Mouse (Mus musculus) layer of hippocampus, adult 11-12 months (tissue): ENCODE results near the gene Zc3hav1l.
A peak's percentile ranks its signal among the peaks of the same experiment; 100 is the strongest.

ENCODE experiments used
- DNase-seq: peaks from one replicate; pipeline ENCODE4 v3.0.0; 2022; ENCODE audit warnings: low spot score

The Zc3hav1l gene

DNA sequence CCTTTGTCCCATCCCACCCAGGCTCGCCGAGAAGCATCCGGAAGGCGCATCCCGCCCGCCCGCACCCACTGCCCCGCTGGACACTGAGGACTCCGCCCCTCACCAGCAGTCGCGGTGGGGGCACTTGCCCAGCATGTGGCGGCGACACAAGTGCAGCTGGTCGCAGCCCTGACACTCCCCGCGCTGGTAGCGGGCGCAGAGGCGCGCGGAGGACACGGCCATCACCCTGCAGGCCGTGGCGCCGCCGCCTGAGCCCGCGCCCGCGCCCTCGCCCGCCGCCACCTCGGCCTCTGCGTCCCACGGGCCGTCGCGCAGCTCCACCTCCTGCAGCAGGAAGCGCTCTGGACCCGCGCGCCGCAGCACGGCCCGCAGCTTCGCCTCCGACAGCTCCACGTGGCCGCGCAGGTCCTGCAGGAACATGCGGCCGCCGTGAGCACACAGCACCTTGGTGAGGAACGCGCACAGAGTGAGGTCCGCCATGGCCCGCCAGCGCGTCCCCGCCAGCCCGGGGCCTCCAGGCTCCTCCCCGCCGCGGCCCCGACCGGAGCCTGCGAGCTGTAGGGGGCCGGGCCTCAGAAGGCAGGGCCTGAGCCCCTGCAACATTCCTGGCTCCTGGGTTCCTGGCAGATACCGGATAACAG is at the start of gene Zc3hav1l:
Gene Zc3hav1l, minus strand, starts transcription at position 499 of the 641 bp plus-strand sequence.
- DNase-seq: peak; percentile 58

DNA sequence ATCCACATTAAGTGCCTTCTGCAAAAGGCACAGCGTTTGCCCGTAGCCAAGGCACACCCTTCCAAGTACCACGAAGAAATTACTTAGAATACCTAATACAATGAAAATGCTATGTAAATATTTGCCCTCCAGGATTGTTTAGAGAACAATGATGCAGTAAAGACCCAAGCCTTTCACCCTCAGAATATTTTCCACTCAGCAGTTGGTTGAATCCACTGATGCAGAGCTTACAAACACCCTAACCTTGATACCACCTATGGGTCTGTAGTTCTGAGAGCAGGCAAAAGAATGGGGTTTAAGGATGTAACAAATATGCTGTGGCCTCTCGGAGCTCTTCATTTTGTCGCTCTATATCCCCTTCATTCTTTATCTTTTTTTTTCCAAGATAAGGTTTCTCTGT is 48.8 kb upstream of the Zc3hav1l start:
- DNase-seq: no peak

DNA sequence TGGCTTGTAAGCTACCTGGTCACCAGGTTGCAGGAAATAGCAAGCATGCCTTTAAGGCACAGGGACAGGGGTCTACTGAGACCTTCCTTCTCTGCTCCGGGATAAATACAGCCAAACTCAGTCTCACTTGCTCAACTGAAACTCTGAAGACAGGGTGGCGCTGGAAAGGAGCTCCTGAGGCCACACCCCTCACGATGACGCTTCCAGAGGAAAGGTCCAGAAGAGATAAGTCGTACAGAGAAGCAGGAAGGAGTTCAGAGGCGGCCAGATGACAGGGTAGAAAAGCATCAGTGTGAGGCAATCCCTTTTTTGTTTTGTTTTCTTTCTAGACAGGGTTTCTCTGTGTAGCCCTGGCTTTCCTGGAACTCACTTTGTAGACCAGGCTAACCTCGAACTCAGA is 46.7 kb upstream of the Zc3hav1l start:
- DNase-seq: no peak

- no peak for DNase-seq
Measured at GRCm38 (mm10) chr6:38344006-38344670, 45.1 kb upstream of the Zc3hav1l start.

GRCm38 (mm10) chr6:38343581-38343980 is 44.5 kb upstream of the Zc3hav1l start:
- DNase-seq: no peak

GRCm38 (mm10) chr6:38342666-38342992 is 43.6 kb upstream of the Zc3hav1l start:
- no peak for DNase-seq

- no peak for DNase-seq
Measured at GRCm38 (mm10) chr6:38341751-38342665, 42.9 kb upstream of the Zc3hav1l start.

DNA sequence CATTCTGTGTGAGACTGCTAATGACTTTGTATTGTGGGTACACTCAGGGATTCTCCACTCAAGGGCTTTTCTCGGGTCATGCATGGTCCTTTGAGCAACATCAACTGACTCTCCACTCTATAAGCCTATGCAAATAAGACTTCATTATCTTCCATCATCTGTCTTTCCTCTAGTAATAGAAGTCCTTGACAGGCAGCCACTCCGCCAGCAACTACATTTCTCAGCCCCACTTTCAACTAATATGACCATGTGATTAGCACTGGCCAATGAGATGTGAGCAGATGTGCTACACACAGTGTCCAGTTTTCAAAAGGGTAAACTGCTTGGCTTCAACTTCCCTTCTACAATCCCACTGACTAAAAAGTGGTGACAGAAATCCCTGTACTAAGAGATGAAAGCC is 40.0 kb upstream of the Zc3hav1l start:
- DNase-seq: no peak

DNA sequence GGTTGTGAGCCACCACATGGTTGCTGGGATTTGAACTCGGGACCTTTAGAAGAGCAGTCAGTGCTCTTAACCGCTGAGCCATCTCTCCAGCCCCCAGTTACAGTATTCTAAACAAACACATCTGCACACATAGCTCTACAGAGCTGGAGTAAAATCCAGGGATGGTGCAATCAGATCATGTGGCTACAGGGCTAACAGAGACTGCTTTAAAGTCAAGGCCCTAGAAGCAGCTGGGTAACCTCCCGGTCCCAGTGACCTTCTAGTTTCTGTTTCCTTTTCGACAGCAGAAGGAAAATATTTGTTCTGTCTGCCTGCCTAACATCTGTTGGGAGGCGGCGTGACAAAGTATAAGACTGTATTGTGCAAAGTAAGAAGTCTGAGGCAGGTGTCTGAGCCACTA is 38.9 kb upstream of the Zc3hav1l start:
- DNase-seq: no peak

DNA sequence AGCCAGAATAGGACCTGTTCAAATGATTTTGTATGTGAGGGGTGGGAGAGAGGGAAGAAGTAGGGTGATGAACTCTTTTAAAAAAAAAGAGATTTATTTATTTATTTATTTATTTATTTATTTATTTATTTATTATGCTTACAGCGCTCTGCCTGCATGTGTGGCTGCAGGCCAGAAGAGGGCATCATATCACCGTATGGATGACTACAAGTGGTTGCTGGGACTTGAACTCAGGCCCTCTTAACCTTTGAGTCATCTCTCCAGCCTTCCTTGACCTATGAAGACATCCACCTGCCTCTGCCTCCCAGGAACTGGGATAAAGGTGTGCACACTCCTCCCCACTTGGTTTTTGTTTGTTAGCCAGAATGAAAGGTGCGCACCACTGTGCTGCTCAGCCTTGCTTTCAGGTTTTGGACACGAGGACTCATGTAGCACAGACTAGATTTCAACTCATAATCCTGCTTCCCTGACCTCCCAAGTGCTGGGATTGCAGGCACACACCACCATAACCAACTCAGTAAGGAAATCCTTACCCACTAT is 38.2 kb upstream of the Zc3hav1l start:
- DNase-seq: no peak

- DNase-seq: no peak
Measured at GRCm38 (mm10) chr6:38335264-38335663, 36.2 kb upstream of the Zc3hav1l start.

DNA sequence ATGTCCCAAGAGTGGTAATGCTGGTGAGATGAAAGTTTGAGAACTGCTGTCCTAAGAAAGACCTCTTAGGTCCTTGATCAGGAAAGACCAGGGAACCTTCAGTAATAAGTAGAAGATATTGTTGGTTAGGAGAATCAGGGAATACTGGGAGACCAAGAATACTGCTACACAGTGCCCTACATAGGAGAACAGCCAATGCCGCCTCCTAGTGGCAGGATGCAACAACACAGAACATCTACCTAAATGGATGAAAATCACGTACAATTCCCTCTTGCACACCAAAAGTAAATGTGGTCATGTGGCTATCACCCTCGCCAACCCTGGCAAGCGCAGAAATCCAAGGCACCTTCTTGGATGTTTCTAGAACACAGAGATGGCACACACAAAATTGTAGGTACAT is 27.5 kb upstream of the Zc3hav1l start:
- DNase-seq: peak; percentile 50

- DNase-seq: no peak
Measured at GRCm38 (mm10) chr6:38320621-38321020, 21.6 kb upstream of the Zc3hav1l start.

GRCm38 (mm10) chr6:38316050-38316449 is 17.0 kb upstream of the Zc3hav1l start:
- no peak for DNase-seq

DNA sequence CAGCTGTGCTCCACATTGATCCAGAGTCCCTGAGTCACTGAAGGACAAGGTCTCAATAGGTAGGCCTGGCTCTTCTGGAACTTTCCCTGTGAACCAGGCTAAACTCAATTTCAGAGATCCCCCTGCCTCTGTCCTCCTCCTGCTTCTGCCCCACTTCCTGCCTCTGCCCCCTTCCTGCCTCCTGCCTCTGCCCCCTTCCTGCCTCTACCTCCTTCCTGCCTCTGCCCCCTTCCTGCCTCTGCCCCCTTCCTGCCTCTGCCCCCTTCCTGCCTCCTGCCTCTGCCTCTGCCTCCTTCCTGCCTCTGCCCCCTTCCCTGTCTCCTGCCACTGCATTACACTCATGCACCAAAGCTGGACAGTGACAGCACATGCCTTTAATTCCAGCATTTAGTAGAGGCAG is 10.7 kb upstream of the Zc3hav1l start:
- no peak for DNase-seq

- no peak for DNase-seq
Measured at GRCm38 (mm10) chr6:38304981-38305380, 5.9 kb upstream of the Zc3hav1l start.

GRCm38 (mm10) chr6:38298246-38298635 is 818 bp downstream of the Zc3hav1l start:
- DNase-seq: peak; percentile 5

- DNase-seq: no peak
Measured at GRCm38 (mm10) chr6:38297580-38298245, 1.3 kb downstream of the Zc3hav1l start.

- DNase-seq: no peak
Measured at GRCm38 (mm10) chr6:38293708-38294107, 5.4 kb downstream of the Zc3hav1l start.

- DNase-seq: no peak
Measured at GRCm38 (mm10) chr6:38292871-38293646, 6.0 kb downstream of the Zc3hav1l start.

DNA sequence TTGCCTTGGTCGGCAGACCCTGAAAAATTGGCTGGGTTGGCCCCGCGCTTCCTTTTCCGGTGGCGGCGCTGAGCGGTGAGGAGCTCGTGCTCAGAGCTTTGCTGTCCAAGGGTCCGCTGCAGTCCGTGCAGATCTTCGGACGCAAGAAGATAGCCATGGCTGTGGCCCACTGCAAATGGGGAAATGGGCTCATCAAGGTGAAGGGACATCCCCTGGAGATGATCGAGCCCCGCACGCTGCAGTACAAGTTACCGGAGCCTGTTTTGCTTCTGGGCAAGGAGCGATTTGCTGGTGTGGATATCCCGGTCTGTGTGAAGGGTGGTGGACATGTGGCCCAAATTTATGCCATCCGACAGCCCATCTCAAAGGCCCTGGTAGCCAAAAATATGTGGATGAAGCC is 14.6 kb downstream of the Zc3hav1l start:
- no peak for DNase-seq
